Mouse (Mus musculus) kidney, embryonic 14.5 days (tissue): ENCODE results near the gene Cul4a. TPM values are rescaled to one million over a fixed set of nuclear protein-coding genes. Genes with fewer than 3 reads are reported as not detected.
"Not testable (repeated sequence)": the region's sequence is repeated elsewhere in the genome, so short reads cannot be mapped to it uniquely, and the experiment has no call there.

Source experiments
- ATAC-seq: fragments of 200-750 bp; cut with Nextera tagmentation; 2 replicates; pipeline ENCODE4 v1.8.0; 2017; ENCODE audit warnings: moderate number of reproducible peaks, mild to moderate bottlenecking, moderate TSS enrichment, moderate library complexity; ENCODE audit not compliant: low FRiP score, low TSS enrichment
- H3K27ac ChIP-seq: fragments of 300-500 bp; sonication (generic); 2 replicates; pipeline ENCODE4 v1.5.1; 2014; ENCODE audit warnings: low read depth, mild to moderate bottlenecking, low read length, moderate library complexity, mixed read lengths
- H3K27me3 ChIP-seq: fragments of 300-500 bp; sonication (generic); 2 replicates; pipeline ENCODE4 v1.6.1; 2014; ENCODE audit warnings: mild to moderate bottlenecking, low read length; ENCODE audit not compliant: control insufficient read depth, insufficient read depth
- H3K36me3 ChIP-seq: fragments of 300-500 bp; sonication (generic); 2 replicates; pipeline ENCODE4 v1.6.1; 2014; ENCODE audit warnings: low read length, mixed read lengths; ENCODE audit not compliant: control insufficient read depth, insufficient read depth
- H3K4me1 ChIP-seq: fragments of 300-500 bp; sonication (generic); 2 replicates; pipeline ENCODE4 v1.6.1; 2014; ENCODE audit warnings: low read length, mixed read lengths; ENCODE audit not compliant: control insufficient read depth, insufficient read depth
- H3K4me2 ChIP-seq: fragments of 300-500 bp; sonication (generic); replicated peaks from 2 replicates; pipeline ENCODE4 v1.6.1; 2014; ENCODE audit warnings: low read depth, mild to moderate bottlenecking, low read length
- H3K4me3 ChIP-seq: fragments of 300-500 bp; sonication (generic); 2 replicates; pipeline ENCODE4 v1.5.1; 2014; ENCODE audit warnings: mild to moderate bottlenecking, low read length
- H3K9ac ChIP-seq: fragments of 300-500 bp; sonication (generic); 2 replicates; pipeline ENCODE4 v1.6.1; 2014; ENCODE audit warnings: low read depth, mild to moderate bottlenecking, low read length, moderate library complexity
- H3K9me3 ChIP-seq: fragments of 300-500 bp; sonication (generic); 2 replicates; pipeline ENCODE4 v1.6.1; 2016; ENCODE audit warnings: low read length; ENCODE audit not compliant: control insufficient read depth
- WGBS: fragments of 180-500 bp; shearing (Covaris S2); extraction: QIAGEN DNeasy Blood & Tissue Kit; methylation state at CpG from one replicate; pipeline ENCODE4 v1.1.7; 2014; 5-methylcytosine and 5-hydroxymethylcytosine counted together
- polyA plus RNA-seq: library from polyadenylated mRNA; unstranded; fragments of >200 nt; fragmentation: Nextera tagmentation; extraction: Ambion mirVana; gene quantifications from 2 replicates; pipeline ENCODE4 v1.2.1, GENCODE M21; 2014

The Cul4a gene
- polyA plus RNA-seq, 1 experiment from 2014 or later = 110 TPM

- H3K4me1 ChIP-seq = no peaks in the 10 kb centered on the region
- H3K9ac ChIP-seq = no peak overlapping the region
- H3K4me3 ChIP-seq = no peak overlapping the region
- no peak for ATAC-seq
- peaks cover 54% of the 10 kb centered on the region for H3K36me3 ChIP-seq
- WGBS = 88% methylated on average over 7 of the region's 7 CpGs
- H3K27me3 ChIP-seq = no peaks in the 10 kb centered on the region
- no peak overlapping the region for H3K4me2 ChIP-seq
- H3K9me3 ChIP-seq = no peaks in the 10 kb centered on the region
- no peak overlapping the region for H3K27ac ChIP-seq
These were observed 15.7 kb downstream of the Cul4a start for GRCm38 (mm10) chr8:13120882-13121665.

- H3K36me3 ChIP-seq = peaks cover 65% of the 10 kb centered on the region
- no peaks in the 10 kb centered on the region for H3K9me3 ChIP-seq
- H3K9ac ChIP-seq = no peak overlapping the region
- no peak overlapping the region for H3K4me3 ChIP-seq
- no peak overlapping the region for H3K27ac ChIP-seq
- no peak overlapping the region for H3K4me2 ChIP-seq
- H3K27me3 ChIP-seq = no peaks in the 10 kb centered on the region
- no peak for ATAC-seq
- WGBS = 94% methylated on average over 7 of the region's 7 CpGs
- no peaks in the 10 kb centered on the region for H3K4me1 ChIP-seq
These were observed 17.5 kb downstream of the Cul4a start for GRCm38 (mm10) chr8:13122887-13123421.

GRCm38 (mm10) chr8:13124897-13125296 is 19.5 kb downstream of the Cul4a start:
- Histone ChIP-seq H3K27me3 (no peaks in the 10 kb centered on the region), H3K4me2 (no peak overlapping the region), H3K9me3 (no peaks in the 10 kb centered on the region), H3K4me1 (no peaks in the 10 kb centered on the region), H3K36me3 (peaks cover 74% of the 10 kb centered on the region), H3K9ac (no peak overlapping the region), H3K4me3 (no peak overlapping the region), H3K27ac (no peak overlapping the region)
- whole genome bisulfite sequencing = 90% methylated on average over 8 of the region's 8 CpGs
- no peak for ATAC-seq

- peaks cover 92% of the 10 kb centered on the region for H3K36me3 ChIP-seq
- H3K4me2 ChIP-seq, H3K4me3 ChIP-seq, H3K9me3 ChIP-seq, H3K4me1 ChIP-seq, H3K27ac ChIP-seq, ATAC-seq, H3K9ac ChIP-seq, H3K27me3 ChIP-seq: not testable (repeated sequence)
- 74% methylated on average over 9 of the region's 9 CpGs for WGBS
These were observed 26.8 kb downstream of the Cul4a start for GRCm38 (mm10) chr8:13132220-13132619.

- Histone ChIP-seq H3K4me3 (no peak overlapping the region), H3K4me1 (no peaks in the 10 kb centered on the region), H3K36me3 (peaks cover 96% of the 10 kb centered on the region), H3K9ac (no peak overlapping the region), H3K4me2 (no peak overlapping the region), H3K27ac (no peak overlapping the region), H3K9me3 (no peaks in the 10 kb centered on the region), H3K27me3 (no peaks in the 10 kb centered on the region)
- ATAC-seq = no peak
- 91% methylated on average over 6 of the region's 6 CpGs for WGBS
These were observed 34.3 kb downstream of the Cul4a start for GRCm38 (mm10) chr8:13139641-13140182.

- H3K36me3 ChIP-seq = peaks cover 97% of the 10 kb centered on the region
- no peaks in the 10 kb centered on the region for H3K27me3 ChIP-seq
- 98% methylated on average over 5 of the region's 5 CpGs for WGBS
- H3K4me3 ChIP-seq = no peak overlapping the region
- no peaks in the 10 kb centered on the region for H3K9me3 ChIP-seq
- no peak overlapping the region for H3K27ac ChIP-seq
- H3K9ac ChIP-seq = no peak overlapping the region
- no peak for ATAC-seq
- no peak overlapping the region for H3K4me2 ChIP-seq
- H3K4me1 ChIP-seq = no peaks in the 10 kb centered on the region
These were observed 36.3 kb downstream of the Cul4a start for GRCm38 (mm10) chr8:13141681-13142080.

GRCm38 (mm10) chr8:13148476-13148875 is 43.1 kb downstream of the Cul4a start:
- peaks cover 51% of the 10 kb centered on the region for H3K36me3 ChIP-seq
- no peak overlapping the region for H3K27ac ChIP-seq
- no peak overlapping the region for H3K4me2 ChIP-seq
- no peaks in the 10 kb centered on the region for H3K4me1 ChIP-seq
- no peaks in the 10 kb centered on the region for H3K27me3 ChIP-seq
- 94% methylated on average over 2 of the region's 2 CpGs for WGBS
- ATAC-seq = no peak
- no peaks in the 10 kb centered on the region for H3K9me3 ChIP-seq
- no peak overlapping the region for H3K4me3 ChIP-seq
- no peak overlapping the region for H3K9ac ChIP-seq

- no peak overlapping the region for H3K4me2 ChIP-seq
- H3K36me3 ChIP-seq = peaks cover 46% of the 10 kb centered on the region
- 100% methylated on average over 2 of the region's 2 CpGs for WGBS
These were observed 43.9 kb downstream of the Cul4a start for GRCm38 (mm10) chr8:13149287-13149686.

GRCm38 (mm10) chr8:13149866-13150265 is 44.4 kb downstream of the Cul4a start:
- ATAC-seq = no peak
- Histone ChIP-seq H3K36me3 (peaks cover 40% of the 10 kb centered on the region), H3K4me1 (no peaks in the 10 kb centered on the region), H3K27ac (no peak overlapping the region), H3K9me3 (no peaks in the 10 kb centered on the region), H3K4me3 (no peak overlapping the region), H3K27me3 (no peaks in the 10 kb centered on the region), H3K9ac (no peak overlapping the region), H3K4me2 (no peak overlapping the region)
- 59% methylated on average over 5 of the region's 5 CpGs for WGBS

More at GRCm38 (mm10) chr8:13149287-13149686, 43.9 kb downstream of the Cul4a start:
- ATAC-seq = no peak
- Histone ChIP-seq H3K27me3 (no peaks in the 10 kb centered on the region), H3K4me1 (no peaks in the 10 kb centered on the region), H3K9me3 (no peaks in the 10 kb centered on the region), H3K27ac (no peak overlapping the region), H3K4me3 (no peak overlapping the region), H3K9ac (no peak overlapping the region)
